Mouse (Mus musculus) liver, postnatal 0 days (tissue): Measurements from ENCODE around the gene Pde1a.

Source experiments
- CTCF ChIP-seq: sonication (generic); IDR thresholded peaks from 2 replicates; pipeline ENCODE4 v1.5.1; 2016; ENCODE audit warnings: antibody characterized with exemption, low read depth
- EP300 ChIP-seq: IDR thresholded peaks from 2 replicates; pipeline ENCODE4 v1.6.1; 2016; ENCODE audit warnings: antibody characterized with exemption, low read depth, mild to moderate bottlenecking

DNA sequence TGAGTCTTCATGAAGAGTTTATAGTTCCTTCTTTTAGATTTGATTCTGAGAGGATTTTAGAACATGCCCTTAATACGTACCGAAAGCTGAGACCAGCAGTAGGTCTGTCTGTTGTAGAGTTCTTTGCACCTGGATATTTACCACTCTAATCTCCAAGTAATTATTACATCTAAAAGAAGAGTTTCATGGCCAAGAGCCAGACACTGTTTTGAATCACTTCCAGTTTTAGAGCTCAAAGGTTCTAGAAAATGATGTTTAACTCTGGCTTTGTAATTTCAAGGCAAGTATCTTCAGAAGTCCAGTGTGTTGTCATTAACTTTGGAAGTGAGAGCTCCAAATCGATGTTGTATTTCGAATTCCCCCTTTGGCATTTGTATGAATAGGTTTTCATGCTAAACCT, 167.8 kb downstream of the Pde1a start:
- no peak for TF ChIP-seq CTCF
- TF ChIP-seq EP300: no peak
